Mouse (Mus musculus) gastrocnemius, adult 8-10 months (tissue): ENCODE data around the gene Map4. TPM values are rescaled to one million over a fixed set of nuclear protein-coding genes. Genes with fewer than 3 reads are reported as not detected.
"Not testable (repeated sequence)": the region's sequence is repeated elsewhere in the genome, so short reads cannot be mapped to it uniquely, and the experiment has no call there.

Experiments used
- DNase-seq, 2 experiments: peaks; one replicate each; pipeline ENCODE4 v3.0.0; 2022; ENCODE audit warnings: low spot score in 2 of 2
- total RNA-seq, 4 experiments: library from RNA; stranded (reverse); gene quantifications; 2 replicates each; pipeline ENCODE4 v1.2.4; 2022

Gene Map4
- total RNA-seq, 4 experiments from 2014 or later, result 475 to 623 (median 599) TPM

GRCm38 (mm10) chr9:110060761-110061160 is 129.5 kb downstream of the Map4 start:
- no peak for DNase-seq

GRCm38 (mm10) chr9:110062405-110062804 is 131.1 kb downstream of the Map4 start:
- no peak for DNase-seq

GRCm38 (mm10) chr9:110062861-110063260 is 131.6 kb downstream of the Map4 start:
- DNase-seq, result no peak

DNA sequence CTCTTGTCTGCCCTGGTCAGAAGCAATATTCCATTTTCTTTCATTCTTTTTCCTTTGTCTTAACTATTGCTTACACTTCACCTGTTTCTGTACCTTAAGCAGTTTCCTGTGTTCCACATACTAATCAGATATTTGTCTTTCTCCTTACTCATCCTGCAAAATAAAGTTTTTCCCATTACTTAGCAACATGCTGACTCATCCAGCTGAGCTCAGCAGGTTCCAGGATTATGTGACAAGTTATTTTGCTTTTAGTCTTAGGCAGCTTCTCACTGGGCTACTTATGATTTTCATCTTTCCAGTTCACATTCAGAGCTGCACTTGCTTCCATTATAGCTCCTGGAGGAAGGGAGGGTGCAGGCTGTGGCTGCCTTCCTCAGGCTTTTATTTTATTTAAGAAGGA is 133.4 kb downstream of the Map4 start:
- no peak for DNase-seq

- DNase-seq, result no peak
These were observed 137.5 kb downstream of the Map4 start for GRCm38 (mm10) chr9:110068745-110069144.

- peak; percentile 59 to 67 for DNase-seq
These were observed 139.1 kb downstream of the Map4 start for GRCm38 (mm10) chr9:110070358-110070757.

- no peak for DNase-seq
These were observed 139.8 kb downstream of the Map4 start for GRCm38 (mm10) chr9:110071011-110071410.

- DNase-seq, result peak in 1 of 2 experiments; percentile 55
These were observed 140.6 kb downstream of the Map4 start for GRCm38 (mm10) chr9:110071843-110072242.

DNA sequence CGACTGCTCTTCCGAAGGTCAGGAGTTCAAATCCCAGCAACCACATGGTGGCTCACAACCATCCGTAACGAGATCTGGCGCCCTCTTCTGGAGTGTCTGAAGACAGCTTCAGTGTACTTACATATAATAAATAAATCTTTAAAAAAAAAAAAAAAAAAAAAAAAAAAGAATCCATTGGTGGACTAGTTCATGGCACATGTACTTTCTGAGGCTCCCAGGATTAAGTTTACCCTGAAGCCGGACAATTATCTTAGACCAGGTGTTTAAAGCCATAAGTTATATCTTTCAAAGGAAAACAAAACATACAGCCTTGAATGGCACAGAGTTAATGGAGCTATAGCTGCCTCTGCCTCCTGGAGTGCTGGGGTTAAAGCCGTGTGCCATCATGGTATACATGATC is 145.2 kb downstream of the Map4 start:
- not testable (repeated sequence) for DNase-seq

DNA sequence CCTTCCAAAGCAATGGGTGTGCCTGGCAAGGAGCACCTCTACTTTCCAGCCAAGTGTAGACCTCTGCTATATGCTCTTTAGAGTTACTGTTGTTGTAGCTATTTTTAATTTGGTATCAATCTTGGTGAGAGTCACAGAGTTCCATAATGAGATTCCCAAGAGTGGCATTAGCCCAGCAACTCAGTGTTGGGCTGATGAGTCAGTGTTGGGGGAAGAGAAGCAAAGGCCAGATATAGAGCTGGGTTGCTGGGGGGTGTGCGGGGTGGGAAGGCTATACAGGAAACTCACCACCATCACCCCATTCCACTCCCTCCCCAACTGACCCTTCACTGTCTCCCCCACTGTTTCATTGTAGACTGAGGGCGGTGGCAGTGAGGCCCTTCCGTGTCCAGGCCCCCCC is 149.8 kb downstream of the Map4 start:
- no peak for DNase-seq

DNA sequence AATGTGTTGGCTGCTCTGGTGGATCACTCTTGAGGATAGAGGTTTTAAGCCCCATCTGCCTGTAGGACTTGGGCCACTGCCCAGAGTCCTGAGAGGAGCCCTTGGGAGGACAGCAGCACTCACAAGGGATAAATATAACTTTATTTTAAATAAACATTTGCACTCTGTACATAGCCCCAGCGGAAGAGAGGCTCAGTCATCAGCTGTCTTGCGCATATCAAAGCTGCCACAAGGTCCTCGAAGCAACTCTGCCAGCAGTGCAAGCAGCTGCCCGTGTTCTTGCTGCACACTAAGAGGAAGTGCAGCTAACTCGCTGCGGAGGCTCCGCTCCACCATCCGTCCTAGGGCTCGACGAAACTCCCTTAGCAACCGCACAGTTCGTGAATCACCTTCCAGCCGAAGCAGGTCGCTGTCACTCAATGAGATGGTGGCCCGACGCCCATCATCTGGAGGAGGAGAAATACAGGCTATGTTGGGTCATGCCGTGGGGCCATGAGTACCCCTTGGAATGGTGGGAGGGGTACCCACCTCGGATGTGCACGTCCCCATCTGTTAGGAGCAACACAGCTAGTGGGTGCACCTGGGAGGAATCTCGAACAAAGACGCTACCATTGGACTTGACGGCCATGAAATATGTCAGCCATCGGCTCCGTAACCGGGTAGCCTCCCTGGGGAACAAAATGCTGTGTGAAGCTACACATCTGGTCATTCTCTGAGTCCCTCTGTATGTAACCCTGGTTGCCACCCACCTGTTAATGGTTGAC is 153.1 kb downstream of the Map4 start:
- peak in 1 of 2 experiments; percentile 56 for DNase-seq

GRCm38 (mm10) chr9:110085693-110086092 is 154.4 kb downstream of the Map4 start:
- DNase-seq, result no peak

DNA sequence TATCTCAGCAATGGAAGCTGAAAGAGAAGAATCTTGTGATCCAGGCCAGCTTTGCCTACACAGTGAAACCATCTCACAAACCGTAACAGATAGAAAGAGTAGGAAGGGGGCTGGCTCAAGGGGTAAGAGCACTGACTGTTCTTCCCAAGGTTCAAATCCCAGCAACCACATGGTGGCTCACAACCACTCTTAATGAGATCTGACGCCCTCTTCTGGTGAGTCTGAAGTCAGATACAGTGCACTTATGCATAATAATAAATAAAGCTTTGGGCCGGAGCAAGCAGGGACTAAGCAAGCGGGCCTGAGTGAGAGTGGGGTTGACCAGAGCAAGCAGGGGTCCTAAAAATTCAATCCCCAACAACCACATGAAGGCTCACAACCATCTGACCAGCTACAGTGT is 162.0 kb downstream of the Map4 start:
- no peak for DNase-seq

DNA sequence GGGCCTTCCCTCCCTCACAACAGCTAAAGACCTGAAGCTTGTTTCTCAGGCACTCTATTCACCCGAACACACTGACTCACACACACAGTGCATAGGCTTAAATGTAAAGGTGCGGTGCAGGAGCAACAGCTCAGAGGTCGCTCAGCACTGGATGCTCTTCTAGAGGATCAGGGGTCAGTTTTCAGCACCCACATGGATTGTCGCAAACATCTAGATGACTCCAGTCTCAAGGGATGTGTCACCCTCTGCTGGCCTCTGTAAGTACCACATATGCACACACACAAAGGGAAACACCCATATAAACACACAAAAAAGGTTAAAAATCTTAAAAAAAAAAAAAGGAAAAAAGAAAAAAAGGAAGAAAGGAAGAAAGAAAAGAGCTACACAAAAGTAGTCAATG is 163.5 kb downstream of the Map4 start:
- no peak for DNase-seq

DNA sequence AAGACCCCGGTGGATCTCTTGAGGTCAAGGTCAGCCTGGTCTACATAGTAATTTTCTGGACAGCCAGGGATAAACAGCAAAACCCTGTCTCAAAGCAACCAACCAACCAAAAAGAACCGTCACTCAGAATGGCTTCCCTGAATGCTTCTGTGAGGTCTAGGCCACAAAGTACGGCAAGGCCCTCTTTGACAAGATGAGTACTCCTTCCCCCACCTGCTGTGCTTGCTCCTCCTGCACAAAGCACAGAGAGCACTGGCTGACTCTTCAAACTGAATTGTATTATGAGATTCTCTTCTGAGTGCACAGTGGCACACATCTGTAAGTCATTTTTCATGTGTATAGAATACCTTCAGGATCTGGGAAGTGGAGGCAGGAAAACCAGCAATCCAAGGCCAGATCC is 166.5 kb downstream of the Map4 start:
- no peak for DNase-seq

- DNase-seq, result peak; percentile 75 to 83
These were observed 169.7 kb downstream of the Map4 start for GRCm38 (mm10) chr9:110100627-110101600.

- no peak for DNase-seq
These were observed 185.2 kb downstream of the Map4 start for GRCm38 (mm10) chr9:110116353-110116976.

DNA sequence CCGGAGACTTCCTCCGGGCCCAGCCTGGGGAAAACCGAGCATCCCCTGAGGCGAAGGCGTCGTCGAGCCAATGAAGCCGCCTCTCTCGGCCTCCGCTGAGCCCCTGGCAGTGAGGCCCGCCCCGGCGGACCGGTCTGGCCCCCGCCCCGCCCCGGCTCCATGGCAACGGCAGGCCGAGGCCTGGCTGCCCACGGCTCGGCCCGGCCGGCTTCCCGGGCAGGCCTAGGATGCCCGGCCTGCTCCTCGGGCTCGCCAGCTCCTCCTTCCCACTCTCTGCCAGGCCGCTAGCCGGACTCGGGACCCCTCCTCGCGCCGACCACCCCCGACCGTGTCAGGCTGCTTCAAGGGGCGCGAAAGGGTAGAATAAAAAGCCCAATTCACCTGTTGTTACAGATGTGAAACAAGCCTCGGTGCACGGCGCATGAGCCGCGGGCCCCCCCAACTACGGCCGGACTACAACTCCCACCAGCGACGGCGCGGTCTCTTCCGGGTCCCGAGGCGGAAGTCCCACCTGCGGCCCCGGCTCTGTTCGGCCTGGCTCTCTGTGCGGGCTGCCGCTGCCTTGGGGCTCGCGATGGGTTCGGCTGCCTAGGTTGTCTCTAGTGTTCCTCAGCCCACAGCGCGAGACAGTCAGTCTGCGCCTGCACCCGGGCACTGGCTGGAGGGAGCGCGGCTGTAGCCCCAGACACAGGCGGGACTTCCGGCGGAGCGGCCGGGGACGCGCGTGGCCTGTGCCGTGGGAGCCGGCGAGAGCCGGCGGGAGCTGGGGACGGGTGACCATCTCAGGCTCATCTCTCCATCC is 185.9 kb downstream of the Map4 start, which contains the start of gene Smarcc1:
TSS of gene Smarcc1 (plus strand) at position 732 of the 802 bp plus-strand sequence.
- DNase-seq, result peak; percentile 75 to 77

GRCm38 (mm10) chr9:110117779-110118139 is 186.5 kb downstream of the Map4 start, which contains the start of gene Dhx30:
Gene Dhx30 (minus strand): TSS chr9:110117830.
- no peak for DNase-seq

GRCm38 (mm10) chr9:110118249-110118648 is 187.0 kb downstream of the Map4 start:
- no peak for DNase-seq

DNA sequence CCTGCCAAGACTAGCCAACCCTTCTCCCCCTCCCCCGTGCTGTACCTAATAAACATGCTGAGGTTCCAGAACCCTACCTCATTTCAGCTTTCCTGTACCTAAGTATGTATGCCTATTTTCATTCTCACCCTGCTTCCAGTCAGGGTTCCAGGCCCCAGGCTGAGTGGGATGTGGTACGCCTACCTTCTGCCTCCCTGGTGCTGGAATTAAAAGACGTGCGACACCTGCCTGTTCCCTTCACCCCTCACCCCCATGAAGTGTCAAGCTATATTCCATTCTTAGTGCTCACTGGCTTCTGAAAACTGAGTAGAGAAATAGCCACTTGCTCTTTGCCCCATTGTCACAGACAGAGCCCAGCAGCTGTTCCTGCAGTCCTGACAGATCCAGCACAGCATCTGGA is 190.2 kb downstream of the Map4 start:
- DNase-seq, result no peak
